Comparison of ENCODE assay signal across 24 mouse cellular contexts in the genomic region with DNA sequence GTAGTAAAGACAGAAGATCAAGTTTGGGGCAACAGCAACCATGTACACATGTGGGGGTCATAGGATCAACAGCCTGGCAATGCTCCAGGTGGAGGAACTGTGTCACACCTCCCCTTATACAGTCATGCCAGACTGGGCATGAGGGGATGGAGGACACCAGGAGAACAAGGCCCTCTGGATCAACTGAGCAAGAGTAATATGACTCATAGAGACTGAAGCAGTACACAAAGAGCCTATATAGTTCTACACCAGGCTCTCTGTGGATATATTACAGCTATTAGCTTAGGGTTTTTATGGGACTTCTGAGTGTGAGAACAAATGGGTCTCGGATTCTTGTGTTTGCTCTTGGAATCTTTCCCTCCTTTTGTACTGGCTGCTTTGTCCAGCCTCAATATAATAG.
"Had no signal": no experiment of that assay in that cellular context is flagged by ENCODE, and none has a peak within 500 bp of the region (broad histone marks: within the 10 kb centered on the region; RNA-seq: fewer than 3 reads in every experiment).

No protein-coding gene starts in this region.

- ATAC-seq: hindbrain, postnatal 0 days had no signal

- H3K4me1 ChIP-seq: heart, embryonic 13.5 days; heart, embryonic 15.5 days; hindbrain, embryonic 13.5 days; hindbrain, embryonic 15.5 days; limb, embryonic 10.5 days; limb, embryonic 12.5 days; liver, embryonic 13.5 days had no signal

- H3K36me3 ChIP-seq: heart, embryonic 13.5 days; heart, embryonic 15.5 days; hindbrain, embryonic 13.5 days; hindbrain, embryonic 15.5 days; limb, embryonic 10.5 days; limb, embryonic 12.5 days; liver, embryonic 13.5 days had no signal

- H3K27me3 ChIP-seq: heart, embryonic 13.5 days; heart, embryonic 15.5 days; hindbrain, embryonic 13.5 days; hindbrain, embryonic 15.5 days; limb, embryonic 12.5 days; liver, embryonic 13.5 days had no signal

- H3K9ac ChIP-seq: heart, embryonic 13.5 days; heart, embryonic 15.5 days; hindbrain, embryonic 13.5 days; hindbrain, embryonic 15.5 days; limb, embryonic 12.5 days; liver, embryonic 13.5 days had no signal

- DNase-seq: gastrocnemius, postnatal 14 days; gastrocnemius, postnatal 36 days; heart, adult 11 months; heart, adult 2 months; heart, postnatal 14 days; heart, postnatal 36 days; kidney, adult 11 months; kidney, adult 2 months; kidney, postnatal 10 days; kidney, postnatal 25 days; kidney, postnatal 4 days; liver; liver, embryonic 13.5 days had no signal

- H3K4me2 ChIP-seq: heart, embryonic 11.5 days; heart, embryonic 13.5 days; heart, embryonic 15.5 days; hindbrain, embryonic 13.5 days; hindbrain, embryonic 15.5 days; limb, embryonic 12.5 days; liver, embryonic 11.5 days; liver, embryonic 13.5 days had no signal

- H3K27ac ChIP-seq: heart, adult 2 months; heart, embryonic 13.5 days; heart, embryonic 15.5 days; hindbrain, embryonic 13.5 days; hindbrain, embryonic 15.5 days; hindbrain, postnatal 0 days; layer of hippocampus, adult 2 months; left cerebral cortex, adult 2 months; limb, embryonic 10.5 days; limb, embryonic 12.5 days; liver, embryonic 13.5 days had no signal

- H3K4me3 ChIP-seq: heart, adult 2 months; heart, embryonic 13.5 days; heart, embryonic 15.5 days; hindbrain, embryonic 13.5 days; hindbrain, embryonic 15.5 days; layer of hippocampus, adult 2 months; left cerebral cortex, adult 2 months; limb, embryonic 10.5 days; limb, embryonic 12.5 days; liver, embryonic 13.5 days had no signal

- H3K9me3 ChIP-seq: heart, embryonic 13.5 days; heart, embryonic 15.5 days; hindbrain, embryonic 13.5 days; hindbrain, embryonic 15.5 days; limb, embryonic 10.5 days; limb, embryonic 12.5 days; liver, embryonic 13.5 days had no signal
